Mouse (Mus musculus): ENCODE measurements around the gene Txn1.

The Txn1 gene

DNA sequence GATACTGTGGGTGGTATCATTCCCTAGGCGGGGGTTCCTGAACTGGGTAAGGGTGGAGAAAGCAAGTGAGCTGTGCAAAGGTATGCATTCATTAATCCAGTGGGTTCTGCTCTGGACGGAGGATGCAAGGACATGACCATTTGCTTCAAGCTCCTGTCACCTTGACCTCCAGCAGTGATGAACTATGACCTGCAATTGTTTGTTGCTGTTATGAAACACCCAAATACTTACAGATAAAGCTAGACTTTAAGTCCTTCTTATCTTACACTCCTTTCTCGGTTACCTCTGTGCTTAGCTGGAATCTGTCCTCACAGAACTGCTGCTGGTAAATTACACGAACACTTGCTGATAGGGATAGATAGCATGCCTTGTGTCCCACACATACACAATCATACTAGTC, 15.6 kb downstream of the Txn1 start:
- DNase-seq (ENCODE audit: low spot score), result no peak

DNA sequence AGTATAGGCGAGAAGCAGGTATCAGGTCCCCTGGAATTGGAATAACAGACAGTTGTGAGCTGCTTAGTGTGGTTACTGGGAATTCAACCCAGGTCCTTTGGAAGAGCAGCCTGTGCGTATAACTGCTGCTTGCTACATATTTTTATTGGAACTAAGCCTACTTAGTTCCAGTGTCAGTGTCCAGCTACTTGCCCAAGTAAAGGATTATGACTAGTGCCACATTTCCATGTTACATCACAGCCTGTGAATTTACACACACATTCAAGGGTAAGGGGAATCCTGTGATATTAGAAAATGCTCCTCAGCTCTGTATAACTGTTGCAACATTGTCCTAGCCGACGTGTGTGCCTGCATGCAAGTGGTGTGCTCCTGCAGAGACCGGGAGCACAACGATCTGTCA, 18.9 kb downstream of the Txn1 start:
- DNase-seq (ENCODE audit: low spot score), result no peak

DNA sequence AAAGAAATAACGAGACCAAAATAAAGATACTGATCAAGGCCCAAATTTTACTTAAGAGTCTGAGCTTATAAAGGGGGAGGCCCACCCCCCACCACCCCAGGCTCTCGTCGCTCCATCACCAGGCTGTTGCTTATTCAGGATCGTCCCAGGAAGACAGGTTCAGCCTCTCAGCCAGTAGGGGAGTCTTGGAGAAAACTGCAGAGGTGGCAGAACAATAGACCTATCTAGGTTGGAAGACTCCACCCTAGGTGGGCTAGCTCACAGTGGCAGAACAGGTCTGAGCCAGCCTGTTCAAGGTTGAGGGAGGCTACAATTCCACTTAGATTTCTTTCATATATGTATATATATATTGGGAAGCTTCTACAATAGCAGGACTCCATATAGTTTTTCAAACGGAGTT, 22.0 kb downstream of the Txn1 start:
- no peak for DNase-seq (ENCODE audit: low spot score)

DNA sequence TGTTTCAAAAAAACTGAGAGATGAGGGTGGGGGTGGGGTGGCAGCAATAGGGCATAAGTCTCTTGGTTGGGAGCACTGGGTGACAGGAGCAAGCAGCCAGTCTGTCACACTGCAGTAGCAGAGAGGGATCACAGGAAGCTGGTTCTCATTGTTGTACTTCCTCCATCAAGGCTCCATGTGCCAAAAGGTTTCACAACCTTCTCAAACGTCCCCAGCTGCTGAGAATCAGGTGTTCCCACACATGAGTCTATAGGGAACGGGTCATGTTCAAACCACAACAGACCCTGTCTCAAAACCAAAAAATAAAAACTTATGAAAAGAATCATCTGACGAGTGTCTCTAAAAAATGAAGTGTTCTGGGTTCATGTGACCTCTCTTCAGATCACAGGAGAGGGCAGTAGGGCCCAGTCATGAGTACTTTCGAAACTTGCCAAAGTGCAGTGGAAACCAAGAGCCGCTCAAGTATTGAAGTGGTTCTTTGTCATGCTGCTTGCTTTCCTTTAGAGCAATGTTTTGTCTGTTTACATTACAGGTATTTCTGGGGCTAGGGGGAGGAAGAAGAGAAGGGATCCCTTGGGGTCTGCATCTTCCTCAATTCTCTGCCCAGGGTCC, 25.5 kb downstream of the Txn1 start:
- DNase-seq (ENCODE audit: low spot score), result no peak

DNA sequence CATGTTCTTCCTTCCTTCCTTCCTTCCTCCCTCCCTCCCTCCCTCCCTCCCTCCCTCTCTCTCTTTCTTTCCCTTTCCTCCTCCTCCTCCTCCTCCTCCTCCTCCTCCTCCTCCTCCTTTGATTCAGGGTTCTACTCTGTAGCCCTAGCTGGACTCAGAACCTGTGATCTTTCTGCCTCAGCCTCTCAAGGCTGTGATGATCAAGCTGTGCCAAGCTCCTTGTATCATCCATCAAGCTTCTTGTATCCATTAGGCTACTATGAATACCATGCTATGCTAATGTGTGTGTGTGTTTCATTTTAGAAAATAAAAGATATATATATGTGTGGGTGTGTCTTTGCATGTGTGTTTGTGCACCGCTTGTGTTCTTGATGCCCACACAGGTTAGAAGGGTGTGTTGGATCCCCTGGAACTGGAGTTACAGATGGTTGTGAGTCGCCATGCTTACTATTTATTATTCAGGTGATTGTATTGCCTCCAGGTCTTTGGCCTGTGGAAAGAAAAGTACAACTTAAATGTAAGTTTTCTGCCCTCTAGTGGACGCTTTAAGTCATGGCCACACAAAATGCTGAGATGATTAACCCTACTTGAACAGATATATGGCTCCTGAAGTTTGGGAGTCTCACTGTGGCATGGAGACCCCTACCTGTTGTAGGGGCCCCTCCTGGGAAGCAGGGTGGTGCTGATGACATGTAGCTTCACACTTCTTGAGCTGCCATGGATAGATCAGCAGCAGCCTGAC, 28.6 kb downstream of the Txn1 start:
- DNase-seq (ENCODE audit: low spot score), result no peak

DNA sequence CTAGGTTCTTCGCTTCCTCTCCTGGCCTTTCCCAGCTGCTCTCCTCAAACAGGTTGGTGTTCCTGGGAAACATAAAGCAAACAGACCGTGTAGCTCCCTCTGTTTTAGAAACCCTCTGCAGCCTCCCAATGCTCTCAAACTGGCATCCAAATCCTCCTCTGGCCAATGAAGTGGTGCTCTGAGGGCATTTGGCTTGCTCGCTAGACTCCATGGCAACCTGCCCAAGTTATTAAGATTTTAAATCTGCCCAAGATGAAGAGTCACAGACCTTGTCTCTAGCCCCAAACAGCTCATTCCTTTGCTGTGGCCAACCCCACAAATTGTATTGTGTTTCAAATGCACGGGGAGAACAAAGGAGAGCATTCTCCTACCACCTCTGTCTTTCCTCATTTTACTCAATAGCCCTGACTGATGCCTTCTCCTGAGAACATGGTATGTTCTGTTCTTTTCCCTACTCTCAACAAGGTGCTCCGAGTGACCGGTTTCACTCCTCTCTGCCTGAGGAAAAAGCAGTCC, 31.6 kb downstream of the Txn1 start:
- no peak for DNase-seq (ENCODE audit: low spot score)

DNA sequence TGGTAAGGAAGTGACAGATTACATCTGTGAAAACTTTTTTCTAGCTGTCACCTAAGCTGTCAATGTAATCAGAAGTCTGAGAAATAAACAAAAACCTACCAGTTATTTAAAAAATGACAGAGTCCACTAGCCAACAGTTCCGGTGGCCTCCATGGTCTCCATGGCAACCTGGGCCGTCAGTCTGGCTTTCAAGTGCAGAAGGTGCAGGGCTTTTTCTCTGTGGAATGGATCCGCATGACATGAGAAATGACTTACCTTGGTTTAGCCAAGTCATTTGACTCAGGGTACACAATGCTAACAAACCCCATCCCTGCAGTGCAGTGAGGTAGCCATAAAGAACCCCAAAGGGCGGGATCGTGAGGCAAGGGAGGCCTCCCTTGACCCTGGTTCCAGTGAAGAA, 34.0 kb downstream of the Txn1 start:
- DNase-seq (ENCODE audit: low spot score), result no peak

DNA sequence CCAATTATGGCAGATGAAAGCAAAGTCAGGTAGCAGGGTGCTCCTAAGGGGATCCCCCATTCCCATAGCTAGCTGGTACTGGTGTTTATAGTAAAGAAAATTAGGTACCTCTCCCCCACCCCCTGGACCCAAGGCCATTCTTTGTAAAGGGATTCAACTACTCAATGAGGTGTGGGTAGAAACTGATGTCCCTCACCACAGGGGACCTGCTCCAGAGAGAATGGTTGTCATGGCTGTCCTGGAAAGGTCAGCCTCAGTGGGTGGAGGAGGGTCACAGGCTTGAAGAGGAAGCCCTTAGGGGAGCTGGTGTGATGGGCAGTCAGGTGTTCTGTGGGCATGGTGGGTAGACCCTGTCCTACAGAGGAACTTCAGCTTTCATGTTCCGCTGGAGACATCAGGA, 35.7 kb downstream of the Txn1 start:
- no peak for DNase-seq (ENCODE audit: low spot score)

DNA sequence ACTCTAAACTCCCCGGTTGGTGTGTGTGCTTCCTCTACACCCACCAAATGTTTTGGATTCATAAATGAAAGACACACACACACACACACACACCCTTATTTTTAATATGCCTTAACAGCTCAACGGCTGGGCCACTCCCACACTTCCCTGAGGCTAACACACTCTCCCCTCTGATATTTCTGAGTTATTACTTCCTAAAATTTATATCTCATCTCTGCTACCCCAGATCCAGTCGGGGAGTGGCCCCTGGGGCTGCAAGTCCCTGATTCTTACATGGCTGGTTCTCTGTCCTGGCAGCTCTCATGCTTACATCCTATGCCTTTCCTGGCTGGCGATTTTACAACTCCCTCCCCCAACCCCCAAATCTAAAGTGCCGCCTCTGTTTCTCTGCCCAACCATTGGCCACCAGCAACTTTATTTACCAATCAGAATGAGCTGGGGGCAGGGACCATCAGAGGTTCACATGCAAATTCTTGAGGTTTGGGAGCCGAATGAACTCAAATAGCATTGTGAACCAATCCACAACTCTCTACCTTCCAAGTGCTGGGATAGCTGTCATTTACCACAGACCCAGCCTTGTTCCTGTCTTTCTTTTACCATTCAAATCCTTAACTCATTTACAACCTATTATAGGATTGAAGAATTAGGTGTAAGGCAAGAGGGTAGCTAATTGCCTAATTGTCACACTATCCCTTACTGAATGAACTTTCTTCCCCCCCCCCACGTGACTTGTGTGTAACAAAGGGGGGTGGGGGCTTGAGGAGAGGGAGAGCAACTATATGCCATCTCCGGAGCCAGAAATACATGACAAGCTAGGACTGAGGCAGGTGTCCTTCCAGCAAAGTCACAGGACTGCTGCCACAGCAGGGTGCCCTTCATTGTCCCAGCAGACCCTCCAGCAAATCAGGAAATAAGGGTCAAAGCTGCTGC, 36.5 kb downstream of the Txn1 start:
- DNase-seq (ENCODE audit: low spot score), result no peak

DNA sequence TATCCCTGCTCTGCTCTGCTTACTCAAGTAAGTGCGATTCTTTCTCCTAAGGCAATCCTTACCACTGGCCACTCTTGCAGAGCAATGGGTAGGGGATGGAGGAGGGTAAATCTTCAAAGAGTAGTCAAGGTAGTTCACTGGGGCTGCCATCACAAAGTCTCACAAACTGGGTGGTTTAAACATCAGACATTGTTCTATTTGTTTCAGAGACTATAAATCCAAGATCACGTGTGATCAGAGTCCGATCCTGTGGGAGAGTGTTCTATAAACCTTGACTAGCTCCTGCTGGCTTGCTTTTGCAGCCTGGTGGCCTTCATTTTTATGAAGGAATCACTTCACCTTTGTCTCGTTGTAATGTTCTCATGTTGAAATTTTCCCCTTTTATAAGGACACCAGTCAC, 39.5 kb downstream of the Txn1 start:
- no peak for DNase-seq (ENCODE audit: low spot score)

DNA sequence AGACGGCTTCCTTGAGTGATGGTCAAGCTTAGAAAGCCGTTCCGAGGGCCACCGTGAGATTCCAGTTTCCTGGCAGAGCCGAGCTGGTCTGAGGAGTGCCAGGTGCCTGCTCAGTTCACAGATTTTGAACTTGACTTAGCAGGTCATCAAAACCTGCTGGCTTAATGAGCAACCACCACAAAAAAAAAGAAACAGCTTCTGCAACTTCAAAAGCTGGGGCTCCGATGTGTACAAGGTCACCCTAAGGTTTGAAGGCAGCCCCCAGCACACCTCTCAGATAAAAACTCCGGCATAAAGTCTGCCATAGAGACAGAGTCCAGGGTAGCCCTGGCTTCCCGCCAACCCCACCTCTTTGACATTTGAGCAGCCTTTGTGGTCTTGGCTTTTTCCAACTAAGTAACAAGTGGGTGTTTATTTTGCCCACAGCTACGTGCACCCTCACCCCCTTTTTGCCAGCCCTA, 40.0 kb downstream of the Txn1 start, which contains the start of gene D630039A03Rik:
Gene D630039A03Rik (minus strand): TSS at position 97 of the 461 bp plus-strand sequence.
- no peak for DNase-seq (ENCODE audit: low spot score)

DNA sequence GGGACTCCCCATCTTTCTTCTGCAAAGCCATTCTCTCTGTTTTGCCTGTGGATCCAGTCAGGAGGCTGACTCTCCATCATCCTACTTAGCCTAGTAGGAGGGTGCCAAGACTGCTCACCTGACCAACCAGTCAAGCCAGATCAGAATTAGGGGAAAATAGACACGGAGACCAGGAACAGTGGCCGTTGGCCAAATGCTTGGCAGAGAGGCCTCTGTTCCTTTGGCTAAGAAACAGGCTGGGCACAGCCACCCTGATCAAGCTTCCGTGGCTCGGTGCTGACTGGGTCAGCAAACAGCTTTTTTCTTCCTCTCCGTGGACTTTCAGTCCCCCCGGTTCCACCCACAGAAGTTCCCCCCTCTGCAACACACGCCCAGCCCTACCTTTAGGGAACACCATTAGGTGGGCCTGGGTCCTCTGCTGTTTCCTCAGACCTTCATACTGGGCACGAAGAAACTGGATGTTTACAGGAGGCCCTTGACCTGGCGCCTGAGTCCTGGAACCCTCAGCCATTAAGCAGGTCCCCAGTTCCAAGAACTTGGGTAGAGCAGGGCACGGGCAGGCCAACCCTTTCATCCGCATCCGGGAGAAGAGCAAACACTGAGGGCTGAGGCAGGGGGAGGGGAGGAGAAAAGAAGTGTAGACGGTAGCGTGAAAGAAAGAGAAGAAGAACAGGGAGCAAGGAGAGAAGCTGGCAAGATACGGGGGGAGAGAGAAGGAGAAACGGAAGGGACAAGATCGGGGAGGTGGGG, 40.8 kb downstream of the Txn1 start:
- DNase-seq (ENCODE audit: low spot score), result no peak

DNA sequence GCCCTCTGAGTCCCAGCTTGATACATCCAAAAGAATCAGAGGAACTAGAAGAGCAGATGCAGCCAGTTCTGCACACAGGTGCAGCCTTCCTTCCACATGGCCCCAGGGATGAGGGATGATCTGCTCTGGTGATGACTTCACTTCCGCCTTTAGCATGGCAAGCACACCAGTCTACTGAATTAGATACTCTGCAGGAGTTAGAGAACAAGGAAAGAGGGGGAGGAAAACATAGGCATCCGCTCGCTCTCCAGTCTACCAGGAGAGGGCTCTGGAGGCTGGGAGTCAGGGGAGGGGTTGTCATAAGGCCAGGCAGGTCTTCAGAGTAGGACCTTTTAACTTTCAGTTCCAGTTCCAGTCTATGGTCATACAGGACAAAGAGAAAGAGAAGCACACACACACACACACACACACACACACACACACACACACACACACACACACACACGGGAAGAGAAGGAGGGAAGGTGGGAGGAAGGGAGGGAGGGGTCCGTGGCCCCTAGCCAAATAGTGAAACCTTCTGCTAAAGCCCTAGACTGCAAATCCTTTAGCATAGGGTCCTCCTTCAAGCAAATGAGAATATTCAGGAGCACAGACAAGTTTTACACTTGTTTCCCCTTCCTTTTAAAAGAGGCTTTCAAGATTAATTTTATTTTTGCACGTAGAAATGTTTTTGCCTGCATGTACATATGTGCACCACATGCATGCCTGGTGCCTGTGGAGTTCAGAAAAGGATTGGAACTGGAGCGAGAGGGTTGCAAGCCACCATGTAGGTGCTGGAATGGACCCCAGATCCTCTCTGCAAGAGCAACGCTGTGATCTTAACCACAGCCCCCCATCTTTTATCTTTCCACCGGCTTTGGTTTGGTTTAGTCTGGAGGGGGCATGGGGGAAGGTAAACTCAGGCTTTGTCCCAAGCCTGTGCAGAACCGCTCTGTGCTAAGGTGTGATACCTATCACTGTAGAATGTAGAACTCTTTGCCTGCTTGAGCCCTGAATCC, 41.7 kb downstream of the Txn1 start:
- no peak for DNase-seq (ENCODE audit: low spot score)

DNA sequence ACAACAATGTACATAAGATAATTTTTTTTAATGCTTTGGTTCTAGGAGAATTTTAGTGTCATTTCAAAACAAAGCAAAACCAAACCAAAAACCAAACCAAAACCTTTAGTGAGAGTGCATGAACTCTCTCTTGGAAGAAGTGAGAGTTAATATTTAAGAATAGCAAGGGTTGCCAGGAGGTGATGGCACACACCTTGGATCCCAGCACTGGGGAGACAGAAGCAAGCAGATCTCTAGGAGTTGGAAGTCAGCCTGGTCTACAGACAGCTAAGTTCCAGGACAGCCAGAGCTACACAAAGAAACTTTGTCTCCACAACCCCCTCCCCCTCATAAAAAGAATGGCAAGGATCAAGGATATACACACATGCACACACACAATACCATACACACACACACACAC, 43.2 kb downstream of the Txn1 start:
- DNase-seq (ENCODE audit: low spot score), result no peak

DNA sequence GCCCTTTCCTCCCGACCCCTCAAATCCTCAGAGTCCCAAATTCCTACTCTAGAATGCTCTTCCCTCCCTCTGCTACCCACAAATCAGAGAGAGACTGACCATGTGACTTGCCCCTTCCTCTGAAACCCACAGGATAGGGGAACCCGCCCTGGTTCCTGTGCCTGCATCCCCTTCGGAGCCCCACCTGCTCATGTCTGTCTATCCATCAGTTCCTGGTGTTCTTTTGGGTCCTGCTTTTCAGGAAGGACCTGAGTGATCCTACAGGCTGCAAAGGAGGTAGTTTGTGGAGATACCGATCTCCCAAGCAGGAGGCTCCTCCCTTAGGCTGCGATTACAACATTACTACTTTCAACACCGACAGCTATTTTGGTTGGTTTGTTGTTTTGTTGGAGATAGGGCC, 47.4 kb downstream of the Txn1 start:
- DNase-seq (ENCODE audit: low spot score), result no peak

DNA sequence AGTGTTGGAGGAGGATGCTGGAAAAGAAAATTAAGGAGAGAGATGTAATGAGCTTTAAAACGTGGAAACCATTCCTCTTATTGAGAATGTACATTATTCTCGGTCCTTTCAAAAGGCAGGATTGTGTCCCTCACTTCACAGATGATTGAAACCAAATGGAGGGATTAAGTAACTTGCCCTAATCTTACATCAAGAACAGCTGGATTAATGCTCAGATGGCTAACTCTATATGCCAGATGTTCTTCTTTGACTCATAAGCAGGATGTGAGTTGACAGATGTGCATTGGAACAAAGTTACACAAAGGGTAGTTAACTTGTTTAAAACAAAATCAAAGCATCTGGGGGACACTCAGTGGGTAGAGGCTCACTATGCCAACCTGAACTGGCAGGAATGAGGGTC, 49.5 kb downstream of the Txn1 start:
- no peak for DNase-seq (ENCODE audit: low spot score)

DNA sequence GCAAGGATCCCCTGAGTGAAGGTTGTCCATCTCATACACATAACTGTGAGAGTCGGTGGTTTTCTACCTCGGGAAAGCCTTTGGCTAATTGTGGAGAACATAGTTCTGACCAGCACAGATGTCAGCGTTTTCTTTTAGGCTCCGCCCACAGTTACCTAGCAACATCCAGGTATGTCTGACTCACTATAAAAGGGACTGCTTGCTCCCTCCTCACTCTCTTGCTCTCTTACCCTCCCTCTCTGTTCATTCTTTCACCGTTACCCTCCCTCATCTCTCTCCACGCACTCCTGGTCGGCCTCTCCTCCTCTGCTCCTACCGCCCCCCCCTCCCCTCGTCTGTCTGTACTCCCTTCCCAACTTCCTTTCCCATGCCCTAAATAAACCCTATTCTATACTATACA, 51.6 kb downstream of the Txn1 start:
- DNase-seq (ENCODE audit: low spot score), result no peak

DNA sequence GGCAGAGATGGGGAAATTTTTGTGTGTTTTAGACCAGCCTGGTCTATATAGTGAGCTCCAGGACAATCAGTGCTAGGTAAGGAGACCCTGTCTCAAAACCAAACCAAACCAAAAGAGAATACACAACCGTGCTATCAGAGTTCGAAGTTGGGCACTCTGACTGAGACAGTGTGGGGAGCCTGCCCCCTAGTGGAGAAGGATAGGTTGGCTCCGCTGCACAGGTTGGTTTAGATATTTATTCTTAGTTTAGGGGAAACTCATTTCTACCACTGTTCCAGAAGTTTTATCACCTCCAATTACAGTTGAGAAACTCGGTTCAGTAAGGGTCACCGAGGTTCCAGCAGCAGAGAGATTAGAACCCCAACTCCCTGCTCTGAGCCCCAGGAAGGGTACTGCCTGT, 52.0 kb downstream of the Txn1 start:
- no peak for DNase-seq (ENCODE audit: low spot score)

DNA sequence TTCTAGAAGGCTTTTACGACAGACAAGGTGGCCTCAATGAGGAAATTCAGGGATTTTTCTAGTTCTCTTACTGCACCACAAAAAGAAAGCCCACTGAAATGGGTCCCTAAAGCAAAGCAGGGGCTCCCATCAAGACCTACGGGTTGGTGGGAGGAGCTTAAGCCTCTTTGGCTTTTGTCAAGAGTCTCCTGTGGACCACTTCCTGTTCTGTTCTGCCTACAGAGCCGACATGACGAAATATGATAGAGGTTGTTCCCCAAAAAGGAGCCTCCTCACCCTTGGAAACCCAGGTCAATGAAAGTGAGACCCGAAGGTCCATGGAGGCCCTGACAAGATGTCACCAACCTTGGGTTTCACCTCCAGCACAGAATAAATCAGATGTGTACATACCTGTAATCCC, 53.6 kb downstream of the Txn1 start:
- no peak for DNase-seq (ENCODE audit: low spot score)

DNA sequence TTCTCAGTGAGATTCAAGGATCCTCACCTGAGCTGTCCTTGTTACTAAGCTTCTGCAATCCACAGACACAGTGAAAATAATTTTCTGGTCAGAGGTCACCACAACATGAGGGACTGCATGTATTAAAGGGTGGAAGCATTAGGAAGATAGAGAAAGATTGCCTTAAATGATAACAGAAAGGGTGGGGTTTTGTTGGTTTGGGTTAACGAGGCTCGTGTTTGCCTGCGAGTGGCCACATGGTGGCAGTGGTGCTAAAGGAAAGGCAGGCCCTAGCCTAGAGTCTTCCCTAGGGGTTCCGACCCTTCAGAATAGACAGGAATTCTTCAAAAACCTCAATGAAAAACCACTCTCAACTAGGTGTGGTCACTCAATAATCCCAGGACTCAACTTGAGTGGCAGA, 55.0 kb downstream of the Txn1 start:
- no peak for DNase-seq (ENCODE audit: low spot score)

DNA sequence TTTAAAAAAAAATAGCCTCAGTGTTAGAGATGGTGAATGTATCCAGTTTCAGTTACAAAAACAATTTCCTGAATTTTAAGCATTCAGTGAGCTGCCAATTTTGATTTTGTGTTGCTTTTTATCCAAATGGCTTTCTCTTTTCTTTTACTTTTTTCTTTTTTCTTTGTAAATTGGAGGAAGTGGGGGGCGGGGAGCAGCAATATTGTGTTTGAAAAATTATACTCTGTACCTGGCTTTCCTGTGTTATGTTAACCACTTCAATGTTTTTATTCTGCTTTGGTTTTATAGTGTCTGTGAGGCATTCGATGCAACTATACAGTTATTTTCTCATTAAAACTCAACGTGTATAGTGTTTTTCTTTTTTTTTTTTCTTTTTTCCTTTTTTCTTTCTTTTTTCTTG, 59.6 kb downstream of the Txn1 start:
- DNase-seq (ENCODE audit: low spot score), result no peak

Data from layer of hippocampus, adult 9-10 months (tissue).